Mouse (Mus musculus) stomach, postnatal 0 days (tissue): ENCODE measurements around the gene Hmgcr.

Experiments
- CTCF ChIP-seq: IDR thresholded peaks from 2 replicates; pipeline ENCODE4 v1.5.1; 2016; ENCODE audit warnings: antibody characterized with exemption, low read depth, mild to moderate bottlenecking, moderate library complexity
- EP300 ChIP-seq: optimal IDR thresholded peaks from 2 replicates; pipeline ENCODE3; 2016; ENCODE audit warnings: antibody characterized with exemption

- no peak for TF ChIP-seq CTCF
- TF ChIP-seq EP300 = no peak
These were observed 66.5 kb downstream of the Hmgcr start for GRCm38 (mm10) chr13:96604242-96604641.
